Mouse (Mus musculus) hindbrain, embryonic 16.5 days (tissue): ENCODE results near the gene Tusc2. TPM values are rescaled to one million over a fixed set of nuclear protein-coding genes. Genes with fewer than 3 reads are reported as not detected.

Experiments used
- ATAC-seq: fragments of 200-750 bp; cut with Nextera tagmentation; 2 replicates; pipeline ENCODE4 v1.8.0; 2017; ENCODE audit warnings: moderate TSS enrichment, moderate library complexity
- H3K27ac ChIP-seq: fragments of 300-500 bp; sonication (generic); 2 replicates; pipeline ENCODE4 v1.5.1; 2014; ENCODE audit warnings: low read depth, mild to moderate bottlenecking, control low read depth, low read length, moderate library complexity
- H3K27me3 ChIP-seq: fragments of 300-500 bp; sonication (generic); replicated peaks from 2 replicates; pipeline ENCODE4 v1.6.1; 2014; ENCODE audit warnings: low read length; ENCODE audit not compliant: control insufficient read depth, insufficient read depth
- H3K36me3 ChIP-seq: fragments of 300-500 bp; sonication (generic); 2 replicates; pipeline ENCODE4 v1.6.1; 2014; ENCODE audit warnings: mild to moderate bottlenecking, low read length, moderate library complexity, mixed read lengths; ENCODE audit not compliant: control insufficient read depth, insufficient read depth
- H3K4me1 ChIP-seq: fragments of 300-500 bp; sonication (generic); 2 replicates; pipeline ENCODE4 v1.6.1; 2014; ENCODE audit warnings: low read depth, low read length; ENCODE audit not compliant: control insufficient read depth, insufficient read depth
- H3K4me2 ChIP-seq: fragments of 300-500 bp; sonication (generic); 2 replicates; pipeline ENCODE4 v1.6.1; 2014; ENCODE audit warnings: mild to moderate bottlenecking, low read length, control low read depth, moderate library complexity
- H3K4me3 ChIP-seq: fragments of 300-500 bp; sonication (generic); 2 replicates; pipeline ENCODE4 v1.5.1; 2014; ENCODE audit warnings: mild to moderate bottlenecking, low read length, control low read depth, moderate library complexity
- H3K9ac ChIP-seq: fragments of 300-500 bp; sonication (generic); 2 replicates; pipeline ENCODE4 v1.6.1; 2014; ENCODE audit warnings: low read depth, mild to moderate bottlenecking, control low read depth, low read length, moderate library complexity
- H3K9me3 ChIP-seq: fragments of 300-500 bp; sonication (generic); 2 replicates; pipeline ENCODE4 v1.6.1; 2014; ENCODE audit warnings: mild to moderate bottlenecking, low read length, moderate library complexity; ENCODE audit not compliant: control insufficient read depth
- WGBS: fragments of 180-500 bp; shearing (Covaris S2); extraction: QIAGEN DNeasy Blood & Tissue Kit; methylation state at CpG from one replicate; pipeline ENCODE4 v1.1.7; 2014; 5-methylcytosine and 5-hydroxymethylcytosine counted together
- polyA plus RNA-seq: library from polyadenylated mRNA; unstranded; fragments of >200 nt; fragmentation: Nextera tagmentation; extraction: Ambion mirVana; gene quantifications from 2 replicates; pipeline ENCODE4 v1.2.1, GENCODE M21; 2015

Gene Tusc2
- polyA plus RNA-seq, 1 experiment from 2014 or later, result 134 TPM

DNA sequence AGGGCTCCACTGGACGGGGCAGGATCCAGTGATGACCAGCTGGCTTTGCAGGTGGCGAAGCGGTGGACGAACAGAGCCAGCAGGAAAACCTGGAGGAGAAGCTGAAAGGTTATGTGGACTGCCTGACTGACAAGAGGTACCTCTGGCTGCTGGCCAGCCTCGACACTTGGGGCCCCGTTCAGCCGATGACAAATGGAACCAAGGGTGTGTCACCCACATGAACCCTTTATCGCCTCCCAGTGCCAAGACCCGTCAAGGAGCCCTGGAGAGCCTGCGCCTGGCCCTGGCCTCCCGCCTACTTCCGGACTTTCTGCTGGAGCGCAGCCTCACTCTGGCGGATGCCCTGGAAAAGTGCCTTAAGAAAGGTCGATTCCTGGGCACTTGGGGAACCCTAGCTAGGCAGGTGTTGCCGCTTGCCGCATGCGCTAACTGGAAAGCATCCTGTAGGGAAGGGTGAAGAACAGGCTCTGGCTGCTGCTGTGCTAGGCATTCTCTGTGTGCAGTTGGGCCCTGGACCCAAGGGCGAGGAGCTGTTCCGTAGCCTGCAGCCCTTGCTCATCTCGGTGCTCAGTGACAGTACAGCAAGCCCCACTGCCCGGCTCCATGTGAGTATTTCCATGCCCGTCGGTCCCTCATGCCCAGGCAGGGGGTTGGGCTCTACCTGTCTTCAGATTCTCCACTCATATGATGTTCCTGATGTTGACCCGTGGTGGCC, 27.2 kb downstream of the Tusc2 start:
- 93% methylated on average over 25 of the region's 25 CpGs for WGBS
- H3K9ac ChIP-seq, result no peak overlapping the region
- no peaks in the 10 kb centered on the region for H3K27me3 ChIP-seq
- H3K9me3 ChIP-seq, result no peaks in the 10 kb centered on the region
- peaks cover 21% of the 10 kb centered on the region for H3K36me3 ChIP-seq
- H3K4me1 ChIP-seq, result peaks cover 10% of the 10 kb centered on the region
- ATAC-seq, result no peak
- no peak overlapping the region for H3K27ac ChIP-seq
- H3K4me3 ChIP-seq, result no peak overlapping the region
- H3K4me2 ChIP-seq, result no peak overlapping the region

DNA sequence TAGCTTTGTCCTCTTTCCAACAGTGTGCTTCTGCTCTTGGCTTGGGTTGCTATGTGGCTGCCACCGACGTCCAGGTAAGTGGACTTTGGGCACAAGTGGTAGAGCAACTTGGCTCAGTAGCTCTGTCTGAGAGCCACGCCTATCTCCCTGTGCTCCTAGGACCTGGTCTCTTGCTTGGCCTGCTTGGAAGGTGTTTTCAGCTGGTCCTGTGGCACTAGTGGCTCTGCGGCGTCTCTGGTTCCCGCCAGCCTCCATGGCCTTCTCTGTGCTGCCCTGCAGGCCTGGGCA, 27.7 kb downstream of the Tusc2 start:
- 97% methylated on average over 6 of the region's 6 CpGs for WGBS
- no peak overlapping the region for H3K27ac ChIP-seq

DNA sequence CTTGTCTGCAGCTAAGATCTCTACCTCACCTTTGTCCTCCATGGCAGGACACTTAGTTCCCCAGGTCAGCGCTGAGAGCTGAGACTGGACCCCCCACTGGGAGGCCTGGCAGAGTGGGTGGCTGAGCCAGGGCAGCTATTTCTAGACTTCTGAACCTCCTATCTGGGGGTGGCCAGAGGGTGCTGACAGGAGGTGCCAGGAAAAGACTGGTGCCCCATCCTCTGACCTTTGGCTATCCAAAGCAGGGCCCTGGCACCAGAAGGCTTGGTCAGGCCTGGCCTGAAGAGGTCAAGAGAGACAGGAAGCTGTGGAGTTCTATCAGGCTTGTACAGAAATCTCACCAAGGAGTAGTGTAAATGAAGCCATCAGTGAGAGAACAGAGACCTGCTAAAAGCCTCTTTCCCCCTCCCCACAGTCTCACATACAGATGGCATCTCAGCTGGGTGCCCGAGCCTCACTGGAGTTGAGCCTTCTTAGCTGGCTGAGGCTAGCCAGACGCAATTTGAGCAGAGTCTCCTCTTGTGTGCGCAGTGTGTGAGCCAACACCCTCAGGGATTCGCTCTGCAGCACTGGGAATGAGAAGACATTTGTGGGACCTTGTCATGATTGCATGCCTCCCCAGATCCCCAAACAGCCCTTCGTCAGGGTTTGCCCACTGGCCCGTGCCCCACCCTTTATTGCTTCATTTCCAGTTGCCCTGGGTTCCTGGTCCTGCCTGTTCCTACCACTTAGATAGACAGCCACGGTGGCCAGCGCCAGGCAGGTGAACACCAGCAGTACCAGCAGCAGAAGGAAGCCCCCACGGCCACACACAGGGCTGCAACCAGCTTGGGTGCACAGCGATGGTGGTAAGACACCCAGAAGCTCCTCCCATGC, 30.3 kb downstream of the Tusc2 start:
- H3K4me1 ChIP-seq, result peaks cover 6% of the 10 kb centered on the region
- ATAC-seq, result no peak
- no peak overlapping the region for H3K9ac ChIP-seq
- H3K27ac ChIP-seq, result no peak overlapping the region
- H3K4me3 ChIP-seq, result no peak overlapping the region
- no peaks in the 10 kb centered on the region for H3K27me3 ChIP-seq
- no peaks in the 10 kb centered on the region for H3K9me3 ChIP-seq
- no peak overlapping the region for H3K4me2 ChIP-seq
- 76% methylated on average over 11 of the region's 11 CpGs for WGBS
- peaks cover 21% of the 10 kb centered on the region for H3K36me3 ChIP-seq

More for the DNA sequence above, 27.7 kb downstream of the Tusc2 start:
- ATAC-seq, result no peak
- H3K4me2 ChIP-seq, result no peak overlapping the region
- H3K4me1 ChIP-seq, result peaks cover 10% of the 10 kb centered on the region
- H3K27me3 ChIP-seq, result no peaks in the 10 kb centered on the region
- H3K36me3 ChIP-seq, result peaks cover 21% of the 10 kb centered on the region
- H3K9ac ChIP-seq, result no peak overlapping the region
- H3K4me3 ChIP-seq, result no peak overlapping the region
- H3K9me3 ChIP-seq, result no peaks in the 10 kb centered on the region

DNA sequence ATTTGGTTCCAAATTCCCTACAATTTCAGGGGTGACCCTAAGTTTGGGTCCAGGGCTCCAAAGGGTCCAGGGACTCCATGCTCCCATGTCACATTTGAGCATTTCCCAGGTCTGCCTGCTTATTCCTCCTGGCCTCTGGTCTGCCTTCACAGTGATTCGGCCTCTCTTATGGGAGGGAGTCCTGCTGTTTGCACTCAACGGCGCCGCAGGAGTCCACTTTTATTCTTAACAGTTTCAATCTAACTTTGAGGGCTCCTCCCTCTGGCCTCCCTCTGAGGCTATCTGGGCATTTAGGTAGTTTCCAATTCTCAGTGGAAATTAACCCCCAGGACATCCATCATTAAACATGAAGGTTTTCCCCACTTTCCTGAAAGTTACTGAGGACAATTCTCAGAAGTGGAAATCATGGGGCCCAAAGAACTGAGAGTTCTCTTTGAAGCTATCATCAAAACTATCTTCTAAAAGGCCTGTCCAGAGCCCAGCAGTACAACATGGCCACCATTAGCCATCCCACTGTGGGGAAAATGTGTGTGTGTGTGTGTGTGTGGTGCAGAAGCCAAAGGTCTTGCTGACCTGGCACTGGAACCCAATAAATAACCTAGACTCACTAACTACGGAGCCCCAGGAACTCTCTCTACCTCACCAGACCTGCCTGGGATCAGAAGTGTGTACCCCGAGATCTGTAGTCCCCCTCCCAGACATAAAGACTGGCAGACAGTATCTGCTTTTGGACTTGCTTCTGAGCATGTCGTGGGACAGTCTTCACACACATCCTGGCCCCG, 31.4 kb downstream of the Tusc2 start:
- Histone ChIP-seq H3K9me3 (no peaks in the 10 kb centered on the region), H3K4me3 (no peak overlapping the region), H3K4me2 (no peak overlapping the region), H3K27me3 (no peaks in the 10 kb centered on the region), H3K9ac (no peak overlapping the region), H3K4me1 (peaks cover 3% of the 10 kb centered on the region; the same call in 1 of the 2 replicates), H3K36me3 (peaks cover 21% of the 10 kb centered on the region), H3K27ac (no peak overlapping the region)
- ATAC-seq, result no peak
- WGBS, result 65% methylated on average over 8 of the region's 8 CpGs

DNA sequence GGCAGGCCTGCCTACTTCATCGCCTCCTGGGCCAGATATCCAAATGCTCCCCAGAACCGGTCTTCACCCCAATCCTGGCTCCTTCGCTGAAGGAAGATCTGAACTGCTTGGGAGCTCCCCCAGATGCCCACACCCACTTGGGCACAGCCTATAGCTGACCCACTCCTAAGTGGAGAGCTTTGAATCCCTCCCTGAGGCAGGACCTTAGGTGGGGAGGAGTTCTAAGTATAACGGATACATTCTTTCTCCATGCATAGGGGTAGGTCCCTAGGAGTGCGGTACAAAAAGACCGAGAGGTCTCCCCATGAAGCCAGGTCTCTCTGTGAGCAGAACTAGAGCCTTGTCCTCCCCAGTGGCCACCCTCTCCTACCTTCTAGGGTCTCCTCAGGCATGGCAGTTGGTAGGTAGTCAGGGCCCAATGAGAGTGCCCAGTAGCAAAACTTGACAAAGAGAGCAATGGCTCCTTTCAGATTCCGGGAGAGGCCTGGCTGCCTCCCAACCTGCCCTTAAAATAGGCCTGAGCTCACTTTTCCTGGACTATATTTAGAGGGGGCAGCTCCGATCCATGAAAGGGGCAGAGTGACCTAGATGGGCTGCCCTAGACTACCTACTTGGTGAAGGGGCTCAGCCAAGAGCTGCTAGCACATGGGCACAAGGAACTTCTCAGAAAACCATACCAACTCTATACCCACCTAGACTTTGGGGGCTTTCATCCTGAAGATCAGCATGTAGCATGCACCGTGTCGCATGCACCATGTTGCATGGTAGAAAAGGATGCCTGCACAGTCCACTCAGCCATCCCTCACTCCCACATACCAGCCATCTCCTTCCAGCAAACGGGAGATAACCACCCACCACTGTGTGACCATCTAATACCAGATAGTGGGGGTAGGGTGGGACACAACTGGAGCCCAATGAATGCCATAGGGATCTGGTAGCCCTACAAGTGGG, 33.8 kb downstream of the Tusc2 start:
- Histone ChIP-seq H3K9ac (no peak overlapping the region), H3K27ac (no peak overlapping the region), H3K4me1 (peaks cover 6% of the 10 kb centered on the region), H3K4me2 (no peak overlapping the region), H3K9me3 (no peaks in the 10 kb centered on the region), H3K4me3 (no peak overlapping the region), H3K36me3 (peaks cover 6% of the 10 kb centered on the region), H3K27me3 (no peaks in the 10 kb centered on the region)
- 89% methylated on average over 11 of the region's 11 CpGs for WGBS
- ATAC-seq, result no peak

DNA sequence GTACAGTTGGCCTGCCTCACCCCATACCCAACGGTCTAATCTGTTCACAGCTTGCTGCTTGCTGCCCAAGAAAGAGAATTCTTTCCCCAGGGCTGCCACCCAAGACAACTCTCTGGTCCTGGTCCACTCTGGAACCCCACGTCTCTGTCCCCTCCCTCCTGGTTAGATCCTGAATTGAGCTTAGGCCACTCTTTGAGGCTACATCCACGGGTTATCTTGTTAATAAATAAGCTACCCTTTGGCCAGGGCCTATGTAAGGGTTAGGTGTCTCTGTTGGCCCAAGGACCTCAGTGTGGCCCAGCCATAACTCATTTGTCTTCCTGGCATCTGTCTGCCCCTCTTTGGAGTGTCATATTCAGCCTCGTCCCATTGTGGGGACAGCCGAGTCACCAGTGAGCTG, 35.3 kb downstream of the Tusc2 start:
- Histone ChIP-seq H3K27ac (no peak overlapping the region), H3K4me1 (peaks cover 7% of the 10 kb centered on the region), H3K36me3 (0 out of 2 replicates have a peak, but pooled peaks cover 3% of the 10 kb centered on the region), H3K9me3 (no peaks in the 10 kb centered on the region), H3K4me2 (no peak overlapping the region), H3K4me3 (no peak overlapping the region), H3K27me3 (no peaks in the 10 kb centered on the region), H3K9ac (no peak overlapping the region)
- no peak for ATAC-seq
- 81% methylated on average over 5 of the region's 5 CpGs for whole genome bisulfite sequencing

DNA sequence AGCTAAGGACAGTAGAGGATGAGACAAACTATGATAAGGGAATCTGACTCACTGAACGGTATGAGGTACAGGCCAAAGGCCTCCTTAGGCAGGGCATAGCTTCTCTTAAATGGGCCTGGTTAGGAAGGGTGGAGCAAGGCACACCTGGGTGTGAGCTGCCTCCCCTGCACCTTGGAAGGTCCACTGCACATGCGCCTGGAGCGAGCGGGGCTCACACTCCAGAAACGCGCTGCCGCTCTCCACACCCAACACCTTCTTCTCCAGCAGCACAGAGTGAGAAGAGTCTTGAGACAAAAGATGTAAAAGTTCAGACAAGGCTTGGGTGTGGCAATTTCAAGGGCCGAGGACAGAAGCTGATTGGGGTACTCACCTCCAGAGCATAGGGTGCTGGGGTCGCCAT, 36.4 kb downstream of the Tusc2 start:
- Histone ChIP-seq H3K9ac (no peak overlapping the region), H3K4me1 (peaks cover 7% of the 10 kb centered on the region), H3K27ac (no peak overlapping the region), H3K9me3 (no peaks in the 10 kb centered on the region), H3K4me2 (no peak overlapping the region), H3K27me3 (no peaks in the 10 kb centered on the region), H3K36me3 (no peaks in the 10 kb centered on the region), H3K4me3 (no peak overlapping the region)
- WGBS, result 95% methylated on average over 9 of the region's 9 CpGs
- no peak for ATAC-seq

DNA sequence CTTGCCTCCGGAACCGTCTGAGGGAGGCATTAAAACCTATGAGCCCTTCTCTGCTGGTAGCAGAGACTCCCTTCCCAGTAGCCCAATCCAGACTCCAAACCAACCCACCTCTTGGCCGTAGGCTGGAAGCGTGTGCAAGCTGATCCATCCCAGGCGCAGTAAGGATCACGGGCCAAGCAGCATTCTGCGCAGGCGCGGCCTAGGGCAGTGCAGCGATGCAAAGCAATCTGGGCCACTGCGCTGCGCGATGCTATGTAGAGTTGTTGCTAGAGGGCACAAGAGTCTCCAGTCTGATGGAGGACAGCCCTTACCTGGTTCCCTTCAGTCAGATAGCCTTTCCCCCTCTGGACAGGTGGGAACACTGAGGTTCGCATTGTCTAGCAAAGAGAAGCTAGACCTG, 36.8 kb downstream of the Tusc2 start:
- Histone ChIP-seq H3K9ac (no peak overlapping the region), H3K36me3 (no peaks in the 10 kb centered on the region), H3K4me3 (no peak overlapping the region), H3K4me2 (no peak overlapping the region), H3K4me1 (peaks cover 7% of the 10 kb centered on the region), H3K27me3 (no peaks in the 10 kb centered on the region), H3K9me3 (no peaks in the 10 kb centered on the region), H3K27ac (no peak overlapping the region)
- WGBS, result 70% methylated on average over 14 of the region's 14 CpGs
- no peak for ATAC-seq
